Mouse (Mus musculus) ES-Bruce4 (cell line): ENCODE data around the gene Cel. TPM values are rescaled to one million over a fixed set of nuclear protein-coding genes. Genes with fewer than 3 reads are reported as not detected.

ENCODE experiments used
- H3K27ac ChIP-seq: 2 replicates; pipeline ENCODE4 v1.5.1; 2012; ENCODE audit warnings: low read length, inconsistent platforms; ENCODE audit not compliant: insufficient read depth
- H3K27me3 ChIP-seq: 2 replicates; pipeline ENCODE4 v1.6.1; 2012; ENCODE audit warnings: mild to moderate bottlenecking, low read length, inconsistent platforms; ENCODE audit not compliant: control insufficient read depth, poor library complexity, insufficient read depth, severe bottlenecking
- H3K36me3 ChIP-seq: 2 replicates; pipeline ENCODE4 v1.6.1; 2012; ENCODE audit warnings: inconsistent platforms, mild to moderate bottlenecking, low read length, moderate library complexity; ENCODE audit not compliant: control insufficient read depth, poor library complexity, insufficient read depth, severe bottlenecking
- H3K4me1 ChIP-seq: one replicate; pipeline ENCODE4 v1.8.1; 2011; ENCODE audit warnings: low read length; ENCODE audit not compliant: control insufficient read depth, insufficient read depth
- H3K4me3 ChIP-seq: 2 replicates; pipeline ENCODE4 v1.5.1; 2011; ENCODE audit warnings: low read depth, mild to moderate bottlenecking, low read length
- H3K9ac ChIP-seq: 2 replicates; pipeline ENCODE4 v1.6.1; 2012; ENCODE audit warnings: low read depth, mild to moderate bottlenecking, inconsistent platforms; ENCODE audit not compliant: poor library complexity, severe bottlenecking
- H3K9me3 ChIP-seq: replicated peaks from 2 replicates; pipeline ENCODE4 v1.6.1; 2012; ENCODE audit warnings: mild to moderate bottlenecking, low read length, inconsistent platforms; ENCODE audit not compliant: control insufficient read depth, poor library complexity, insufficient read depth, severe bottlenecking
- CTCF ChIP-seq: IDR thresholded peaks from one replicate; pipeline ENCODE4 v1.8.1; 2011; ENCODE audit warnings: low read depth, low read length
- EP300 ChIP-seq: IDR thresholded peaks from 2 replicates; pipeline ENCODE4 v1.6.1; 2011; ENCODE audit warnings: low read depth, low read length; ENCODE audit not compliant: insufficient read depth
- POLR2A ChIP-seq: IDR thresholded peaks from one replicate; pipeline ENCODE4 v1.8.1; 2011; ENCODE audit warnings: low read length; ENCODE audit not compliant: insufficient read depth
- polyA plus RNA-seq: library from polyadenylated mRNA; stranded (reverse); fragments of >200 nt; gene quantifications from 2 replicates; pipeline ENCODE4 v1.2.4, GENCODE M21; 2011; ENCODE audit warnings: low read depth; ENCODE audit not compliant: missing spikeins, insufficient read depth, insufficient read length

The Cel gene
- polyA plus RNA-seq, 1 experiment, result not detected

GRCm38 (mm10) chr2:28591479-28591878 lies 28.3 kb upstream of the Cel start:
- H3K4me1 ChIP-seq, result no peaks in the 10 kb centered on the region
- TF ChIP-seq CTCF (no peak), POLR2A (no peak), EP300 (no peak)
- no peaks in the 10 kb centered on the region for H3K27me3 ChIP-seq
- H3K4me3 ChIP-seq, result no peak overlapping the region
- no peak overlapping the region for H3K27ac ChIP-seq
- no peaks in the 10 kb centered on the region for H3K9me3 ChIP-seq
- no peaks in the 10 kb centered on the region for H3K36me3 ChIP-seq
- H3K9ac ChIP-seq, result no peak overlapping the region

DNA sequence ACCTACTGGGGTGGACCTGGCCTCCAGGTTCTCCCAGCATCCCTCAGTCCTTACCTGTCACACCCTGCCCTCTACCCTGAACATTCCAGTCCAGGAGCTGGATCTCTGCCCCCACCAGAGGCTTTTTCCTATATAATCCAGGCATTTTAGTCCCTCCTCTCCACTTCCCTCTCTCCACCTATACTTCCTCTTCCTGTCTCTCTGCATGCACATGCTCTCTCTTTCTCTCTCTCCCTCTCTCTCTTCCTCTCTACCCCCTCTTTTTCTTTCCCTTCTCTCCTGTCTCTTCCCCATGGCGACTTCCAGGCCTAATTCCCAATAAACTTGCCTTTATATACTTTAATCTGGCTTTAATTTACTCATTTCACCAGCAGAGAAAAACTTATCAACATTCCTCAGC lies 25.4 kb upstream of the Cel start:
- H3K4me1 ChIP-seq, result no peaks in the 10 kb centered on the region
- H3K27me3 ChIP-seq, result no peaks in the 10 kb centered on the region
- no peak overlapping the region for H3K27ac ChIP-seq
- no peaks in the 10 kb centered on the region for H3K36me3 ChIP-seq
- H3K4me3 ChIP-seq, result no peak overlapping the region
- TF ChIP-seq CTCF (no peak), EP300 (no peak), POLR2A (no peak)
- H3K9me3 ChIP-seq, result no peaks in the 10 kb centered on the region
- no peak overlapping the region for H3K9ac ChIP-seq

GRCm38 (mm10) chr2:28585730-28586129 lies 22.5 kb upstream of the Cel start:
- Histone ChIP-seq H3K9me3 (no peaks in the 10 kb centered on the region), H3K9ac (no peak overlapping the region), H3K36me3 (no peaks in the 10 kb centered on the region), H3K27ac (no peak overlapping the region), H3K4me3 (no peak overlapping the region), H3K4me1 (no peaks in the 10 kb centered on the region), H3K27me3 (no peaks in the 10 kb centered on the region)
- TF ChIP-seq POLR2A, result no peak
- TF ChIP-seq CTCF, result no peak
- no peak for TF ChIP-seq EP300

DNA sequence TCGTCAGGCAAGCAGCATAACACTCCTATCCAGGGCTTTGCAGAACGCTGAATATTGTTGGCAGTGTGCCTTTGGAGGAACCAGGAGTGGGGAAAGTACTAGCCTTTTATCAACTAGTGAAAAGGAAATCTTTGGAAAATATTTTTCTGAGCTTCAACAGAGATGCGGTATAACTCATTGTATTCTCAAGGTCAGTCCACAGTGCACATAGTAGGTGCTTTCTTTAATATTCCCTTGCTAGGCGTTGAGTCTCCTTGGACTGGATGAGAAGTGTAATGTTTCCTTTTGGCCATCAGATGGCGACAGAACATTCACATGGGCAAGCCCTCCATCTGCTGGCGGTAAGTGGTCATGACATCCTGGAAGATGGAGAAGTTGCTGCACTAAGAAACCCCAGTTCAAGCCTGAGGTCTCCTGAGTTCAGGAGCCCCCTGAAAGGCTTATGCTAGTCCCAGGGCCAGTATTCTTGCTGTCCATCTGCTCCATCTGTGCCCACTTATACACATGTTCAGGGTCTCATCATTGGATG lies 21.9 kb upstream of the Cel start:
- Histone ChIP-seq H3K27me3 (no peaks in the 10 kb centered on the region), H3K27ac (no peak overlapping the region), H3K4me1 (no peaks in the 10 kb centered on the region), H3K9ac (no peak overlapping the region), H3K9me3 (no peaks in the 10 kb centered on the region), H3K36me3 (no peaks in the 10 kb centered on the region), H3K4me3 (no peak overlapping the region)
- TF ChIP-seq CTCF (peak; percentile 100), POLR2A (no peak), EP300 (0 out of 2 replicates have a peak, but pooled peaks have one; percentile 56)

DNA sequence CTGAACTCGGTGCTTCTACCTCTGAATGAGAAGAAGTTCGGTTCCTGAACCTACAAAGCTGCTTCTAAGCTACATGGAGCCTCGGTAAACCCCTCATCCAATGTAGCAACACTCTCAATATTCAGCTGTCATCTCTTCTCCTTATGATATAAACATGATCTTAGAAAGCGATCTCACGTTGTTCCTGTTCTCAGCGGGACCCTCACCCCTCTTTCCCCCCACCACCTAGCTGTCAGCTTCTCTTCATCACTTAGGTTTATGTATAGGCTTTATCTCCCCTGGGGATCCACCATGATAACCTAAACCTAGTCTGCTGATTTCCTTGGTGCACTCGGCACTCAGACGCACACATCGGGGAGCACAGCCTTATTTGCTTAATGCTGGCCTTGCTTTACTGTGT lies 20.4 kb upstream of the Cel start, which contains the start of gene Gtf3c5:
Gene Gtf3c5, minus strand, starts transcription at position 101 of the 400 bp plus-strand sequence.
- no peaks in the 10 kb centered on the region for H3K4me1 ChIP-seq
- peak within 1 kb of the TSS; percentile 39; the same call in 1 of the 2 replicates for H3K27ac ChIP-seq
- H3K4me3 ChIP-seq, result peak within 1 kb of the TSS; percentile 70
- H3K9me3 ChIP-seq, result no peaks in the 10 kb centered on the region
- H3K36me3 ChIP-seq, result 0 out of 2 replicates have a peak, but pooled peaks cover 3% of the 10 kb centered on the region
- H3K27me3 ChIP-seq, result no peaks in the 10 kb centered on the region
- peak within 1 kb of the TSS; percentile 40 for H3K9ac ChIP-seq
- TF ChIP-seq EP300 (no peak), POLR2A (no peak)

DNA sequence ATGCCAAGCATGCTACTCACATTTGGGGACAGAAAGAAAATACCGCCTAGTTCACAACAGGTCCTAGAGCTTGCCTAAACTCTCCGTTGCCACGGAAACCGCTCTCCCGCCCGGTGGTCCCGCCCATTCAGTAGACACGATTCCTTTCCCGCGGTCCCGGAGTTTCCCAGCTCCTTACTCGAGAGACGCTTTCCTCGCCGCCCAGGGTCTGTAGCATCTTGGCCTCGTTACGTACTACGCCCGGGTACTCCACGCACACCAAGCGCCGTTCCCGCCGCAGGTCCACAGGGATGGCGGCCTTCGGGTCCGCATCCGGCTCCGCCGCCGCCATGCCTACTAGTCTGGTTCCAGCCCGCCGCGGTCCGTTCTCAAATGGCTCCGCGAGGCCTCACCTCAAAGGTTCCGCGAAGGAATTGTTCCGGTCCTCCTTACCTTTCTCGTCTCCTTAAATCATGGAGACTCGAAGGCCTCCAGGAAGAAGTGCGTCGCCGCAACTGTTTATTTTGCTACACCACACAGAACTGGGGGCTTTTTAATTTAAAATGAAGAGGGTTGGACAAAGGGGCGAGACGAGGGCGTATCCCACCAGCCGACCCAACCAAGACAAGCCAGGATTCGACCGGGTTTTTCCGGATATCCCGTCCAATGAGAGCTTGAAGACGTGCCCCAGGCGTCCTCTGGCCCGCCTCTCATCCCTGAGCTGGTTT lies 19.6 kb upstream of the Cel start:
- H3K36me3 ChIP-seq, result 0 out of 2 replicates have a peak, but pooled peaks cover 3% of the 10 kb centered on the region

More for the DNA sequence above, 19.6 kb upstream of the Cel start:
- Histone ChIP-seq H3K9ac (peak overlapping the region; percentile 40), H3K9me3 (no peaks in the 10 kb centered on the region), H3K27ac (peak overlapping the region; percentile 39; the same call in 1 of the 2 replicates), H3K4me1 (no peaks in the 10 kb centered on the region), H3K4me3 (peak overlapping the region; percentile 70), H3K27me3 (no peaks in the 10 kb centered on the region)
- no peak for TF ChIP-seq POLR2A
- TF ChIP-seq CTCF, result no peak
- no peak for TF ChIP-seq EP300
